32 mouse cellular contexts compared by ENCODE assay signal in genomic region chr3:90749658-90750057, GRCm38 (mm10). TPM values are rescaled to one million over a fixed set of nuclear protein-coding genes. Genes with fewer than 3 reads are reported as not detected.
DNase-seq lines count a peak whose midpoint lies in the region; ATAC-seq and TF ChIP-seq lines count a peak whose summit lies in the region.
"Had no signal": no experiment of that assay in that cellular context is flagged by ENCODE, and none has a peak within 500 bp of the region (broad histone marks: within the 10 kb centered on the region; RNA-seq: fewer than 3 reads in every experiment).

No protein-coding gene starts in this region.

- DNase-seq in frontal cortex, postnatal 10 days (ENCODE audit: low spot score in 2 of 2), result no peak
- peak; percentile 3 to 4 for DNase-seq in layer of hippocampus, adult 8-10 months (ENCODE audit: low spot score in 2 of 2)
- no peak for DNase-seq in layer of hippocampus, adult 9-10 months (ENCODE audit: low spot score)
- DNase-seq in R1 (ENCODE audit: low read depth, low spot score), result peak; percentile 4
- no peak for DNase-seq in midbrain, postnatal 0 days (ENCODE audit: low spot score)
- DNase-seq: adrenal gland, postnatal 10 days; adrenal gland, postnatal 36 days; cerebellum, adult 11 months; cerebellum, adult 2 months; cerebellum, adult 9-11 months; cerebellum, postnatal 25 days; forebrain, postnatal 0 days; gastrocnemius, postnatal 10 days; heart, adult 11 months had no signal

- H3K9me3 ChIP-seq in midbrain, postnatal 0 days (ENCODE audit: low read length), result no peaks in the 10 kb centered on the region
- H3K9me3 ChIP-seq: embryonic facial prominence, embryonic 12.5 days; embryonic facial prominence, embryonic 15.5 days; hindbrain, embryonic 12.5 days; hindbrain, embryonic 15.5 days had no signal

- no peaks in the 10 kb centered on the region for H3K36me3 ChIP-seq in midbrain, postnatal 0 days (ENCODE audit: insufficient read depth, low read length)
- H3K36me3 ChIP-seq: embryonic facial prominence, embryonic 12.5 days; embryonic facial prominence, embryonic 15.5 days; hindbrain, embryonic 12.5 days; hindbrain, embryonic 15.5 days had no signal

- H3K4me1 ChIP-seq in midbrain, postnatal 0 days (ENCODE audit: insufficient read depth, low read length), result no peaks in the 10 kb centered on the region
- H3K4me1 ChIP-seq: embryonic facial prominence, embryonic 12.5 days; embryonic facial prominence, embryonic 15.5 days; hindbrain, embryonic 12.5 days; hindbrain, embryonic 15.5 days had no signal

- no peak overlapping the region for H3K27ac ChIP-seq in midbrain, postnatal 0 days (ENCODE audit: low read depth, low read length)
- H3K27ac ChIP-seq: embryonic facial prominence, embryonic 12.5 days; embryonic facial prominence, embryonic 15.5 days; hindbrain, embryonic 12.5 days; hindbrain, embryonic 15.5 days had no signal

- whole genome bisulfite sequencing in midbrain, postnatal 0 days, result 90% methylated on average over 1 of the region's 1 CpGs

- no peak for TF ChIP-seq CTCF in midbrain, postnatal 0 days (IDR thresholded peaks at IDR 0.05)

- H3K27me3 ChIP-seq in midbrain, postnatal 0 days (ENCODE audit: insufficient read depth, low read length), result no peaks in the 10 kb centered on the region
- H3K27me3 ChIP-seq: embryonic facial prominence, embryonic 12.5 days; embryonic facial prominence, embryonic 15.5 days; hindbrain, embryonic 12.5 days; hindbrain, embryonic 15.5 days had no signal

- no peak overlapping the region for H3K4me2 ChIP-seq in midbrain, postnatal 0 days (ENCODE audit: low read depth, low read length, poor library complexity, severe bottlenecking)
- H3K4me2 ChIP-seq: embryonic facial prominence, embryonic 12.5 days; embryonic facial prominence, embryonic 15.5 days; heart, embryonic 11.5 days; hindbrain, embryonic 12.5 days; hindbrain, embryonic 15.5 days had no signal

- no peak overlapping the region for H3K9ac ChIP-seq in midbrain, postnatal 0 days (replicated peaks; ENCODE audit: low read length, poor library complexity, severe bottlenecking)
- H3K9ac ChIP-seq: embryonic facial prominence, embryonic 12.5 days; embryonic facial prominence, embryonic 15.5 days; forebrain, postnatal 0 days; hindbrain, embryonic 12.5 days; hindbrain, embryonic 15.5 days had no signal

- no peak overlapping the region for H3K4me3 ChIP-seq in midbrain, postnatal 0 days (ENCODE audit: low read depth, low read length)
- H3K4me3 ChIP-seq: embryonic facial prominence, embryonic 12.5 days; embryonic facial prominence, embryonic 15.5 days; hindbrain, embryonic 12.5 days; hindbrain, embryonic 15.5 days had no signal

- peak; percentile 93 for ATAC-seq in frontal cortex, adult (ENCODE audit: low TSS enrichment)
- no peak for ATAC-seq in midbrain, postnatal 0 days (ENCODE audit: low FRiP score)
- ATAC-seq: forebrain, embryonic 14.5 days; forebrain, postnatal 0 days had no signal

RNA-seq across cellular contexts. Expression of gene Pglyrp4, which starts 23.0 kb away (rescaled TPM):
- total RNA-seq in layer of hippocampus, adult 8-10 months (2022), result not detected
- total RNA-seq in midbrain, postnatal 0 days (2014; rRNA removed), result not detected in 2 replicates
- polyA plus RNA-seq in midbrain, postnatal 0 days (2015; fragmentation: Nextera tagmentation; extraction: Ambion mirVana), result not detected in 2 replicates
- total RNA-seq: adrenal gland, adult 18-20 months; adrenal gland, postnatal 10 days; adrenal gland, postnatal 36 days; common myeloid progenitor, adult 5-6 weeks; ES-E14; forebrain, postnatal 0 days; gastrocnemius, adult 18-20 months; gastrocnemius, postnatal 10 days; gastrocnemius, postnatal 4 days; heart, adult 8-10 months; heart, postnatal 25 days; hematopoietic stem cell, adult 5-6 weeks had no signal
- polyA plus RNA-seq: cerebellum, adult 2 months; embryonic facial prominence, embryonic 12.5 days; forebrain, embryonic 11.5 days; forebrain, embryonic 14.5 days; forebrain, postnatal 0 days; heart, embryonic 11.5 days; heart, embryonic 14.5 days; heart, postnatal 0 days; hindbrain, embryonic 12.5 days; hindbrain, embryonic 15.5 days had no signal

RNA-seq across cellular contexts. Expression of gene Gm5849, which starts 28.0 kb away (rescaled TPM):
- total RNA-seq in layer of hippocampus, adult 8-10 months (2022), result not detected
- total RNA-seq in midbrain, postnatal 0 days (2014; rRNA removed), result not detected in 2 replicates
- not detected in 2 replicates for polyA plus RNA-seq in midbrain, postnatal 0 days (2015; fragmentation: Nextera tagmentation; extraction: Ambion mirVana)
- total RNA-seq: adrenal gland, adult 18-20 months; adrenal gland, postnatal 10 days; adrenal gland, postnatal 36 days; common myeloid progenitor, adult 5-6 weeks; ES-E14; forebrain, postnatal 0 days; gastrocnemius, adult 18-20 months; gastrocnemius, postnatal 10 days; gastrocnemius, postnatal 4 days; heart, adult 8-10 months; heart, postnatal 25 days; hematopoietic stem cell, adult 5-6 weeks had no signal
- polyA plus RNA-seq: cerebellum, adult 2 months; embryonic facial prominence, embryonic 12.5 days; embryonic facial prominence, embryonic 15.5 days; forebrain, embryonic 11.5 days; forebrain, embryonic 14.5 days; forebrain, postnatal 0 days; heart, embryonic 11.5 days; heart, embryonic 14.5 days; heart, postnatal 0 days; hindbrain, embryonic 12.5 days; hindbrain, embryonic 15.5 days had no signal

RNA-seq across cellular contexts. Expression of gene S100a9, which starts 54.1 kb away (rescaled TPM):
- total RNA-seq in layer of hippocampus, adult 8-10 months (2022), result 1 to 10 TPM in 1 of 4 experiments, not detected in 3; 1.1 TPM
- 5.5 TPM in 1 of 2 replicates, not detected in the other for total RNA-seq in midbrain, postnatal 0 days (2014; rRNA removed)
- polyA plus RNA-seq in midbrain, postnatal 0 days (2015; fragmentation: Nextera tagmentation; extraction: Ambion mirVana), result 2.1 and 2.2 TPM in 2 replicates
- total RNA-seq: adrenal gland, adult 18-20 months; ES-E14; gastrocnemius, adult 18-20 months had no signal

Comparison
In these comparisons a context has a peak if more than half of its experiments do, and no peak if none do; other contexts are left out.
1. DNase-seq: peak in layer of hippocampus, adult 8-10 months (2 of 2) and R1 (single experiment); none in frontal cortex, postnatal 10 days (0 of 2), layer of hippocampus, adult 9-10 months (single experiment) and midbrain, postnatal 0 days (single experiment).